Mouse (Mus musculus) limb, embryonic 14.5 days (tissue): ENCODE results near the gene Spen. TPM values are rescaled to one million over a fixed set of nuclear protein-coding genes. Genes with fewer than 3 reads are reported as not detected.

Experiments
- ATAC-seq: fragments of 200-750 bp; cut with Nextera tagmentation; 2 replicates; pipeline ENCODE4 v1.8.0; 2017; ENCODE audit warnings: low read depth, moderate number of reproducible peaks, moderate TSS enrichment; ENCODE audit not compliant: low FRiP score
- DNase-seq: peaks from one replicate; pipeline ENCODE4 v3.0.0-alpha.2; 2015; ENCODE audit warnings: low spot score
- H3K27ac ChIP-seq: fragments of 300-500 bp; sonication (generic); replicated peaks from 2 replicates; pipeline ENCODE4 v1.5.1; 2014; ENCODE audit warnings: low read depth, mild to moderate bottlenecking, low read length, moderate library complexity, mixed read lengths
- H3K27me3 ChIP-seq: fragments of 300-500 bp; sonication (generic); 2 replicates; pipeline ENCODE4 v1.6.1; 2014; ENCODE audit warnings: low read length, mixed read lengths; ENCODE audit not compliant: control insufficient read depth, insufficient read depth
- H3K36me3 ChIP-seq: fragments of 300-500 bp; sonication (generic); 2 replicates; pipeline ENCODE4 v1.6.1; 2014; ENCODE audit warnings: mild to moderate bottlenecking, low read length, moderate library complexity, mixed read lengths; ENCODE audit not compliant: control insufficient read depth, insufficient read depth
- H3K4me1 ChIP-seq: fragments of 300-500 bp; sonication (generic); 2 replicates; pipeline ENCODE4 v1.6.1; 2014; ENCODE audit warnings: antibody characterized with exemption, low read length, mixed read lengths; ENCODE audit not compliant: control insufficient read depth, insufficient read depth
- H3K4me2 ChIP-seq: fragments of 300-500 bp; sonication (generic); replicated peaks from 2 replicates; pipeline ENCODE4 v1.6.1; 2014; ENCODE audit warnings: low read depth, mild to moderate bottlenecking, low read length, moderate library complexity; ENCODE audit not compliant: severe bottlenecking
- H3K4me3 ChIP-seq: fragments of 300-500 bp; sonication (generic); replicated peaks from 2 replicates; pipeline ENCODE4 v1.5.1; 2014; ENCODE audit warnings: low read length
- H3K9ac ChIP-seq: fragments of 300-500 bp; sonication (generic); 2 replicates; pipeline ENCODE4 v1.6.1; 2014; ENCODE audit warnings: mild to moderate bottlenecking, low read depth, low read length, moderate library complexity; ENCODE audit not compliant: severe bottlenecking
- H3K9me3 ChIP-seq: fragments of 300-500 bp; sonication (generic); 2 replicates; pipeline ENCODE4 v1.6.1; 2016; ENCODE audit warnings: low read length; ENCODE audit not compliant: control insufficient read depth
- POLR2A ChIP-seq: fragments of 200-500 bp; IDR thresholded peaks from 2 replicates; pipeline ENCODE4 v1.8.0; 2012; ENCODE audit warnings: inconsistent platforms, mild to moderate bottlenecking, moderate library complexity, borderline replicate concordance; ENCODE audit not compliant: insufficient read depth, insufficient read length; ENCODE audit errors: extremely low read depth
- WGBS: fragments of 180-500 bp; shearing (Covaris S2); extraction: QIAGEN DNeasy Blood & Tissue Kit; methylation state at CpG from one replicate; pipeline ENCODE4 v1.1.7; 2014; 5-methylcytosine and 5-hydroxymethylcytosine counted together
- polyA plus RNA-seq, 2 experiments: library from polyadenylated mRNA; depleted of rRNA in 1 of 2; stranded (reverse) in 1 of 2; unstranded in 1 of 2; fragments of >200 nt; fragmentation: Nextera tagmentation in 1 of 2; extraction: Ambion mirVana in 1 of 2; gene quantifications; 2 replicates each; pipeline versions ENCODE4 v1.2.1 to v1.2.3; 2012 to 2014

The Spen gene
- polyA plus RNA-seq, 2 experiments = 13.1 to 15.9 TPM

DNA sequence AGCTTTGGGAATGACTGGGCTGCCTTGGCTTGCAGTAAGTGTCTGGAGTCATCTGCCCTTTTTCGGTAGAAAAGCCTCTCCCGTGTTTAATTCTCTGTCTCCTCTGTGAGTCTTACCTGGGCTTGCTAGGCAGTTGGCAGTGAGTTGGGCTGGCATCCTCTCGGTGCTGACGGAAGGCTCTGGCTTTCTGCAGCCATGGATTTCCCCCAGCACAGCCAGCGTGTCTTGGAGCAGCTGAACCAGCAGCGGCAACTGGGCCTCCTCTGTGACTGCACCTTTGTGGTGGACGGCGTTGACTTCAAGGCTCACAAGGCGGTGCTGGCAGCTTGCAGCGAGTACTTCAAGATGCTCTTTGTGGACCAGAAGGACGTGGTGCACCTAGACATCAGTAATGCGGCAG is 76.8 kb downstream of the Spen start:
- ATAC-seq = no peak
- H3K27ac ChIP-seq = no peak overlapping the region
- no peak overlapping the region for H3K9ac ChIP-seq
- no peak overlapping the region for H3K4me3 ChIP-seq
- H3K27me3 ChIP-seq = no peaks in the 10 kb centered on the region
- 93% methylated on average over 12 of the region's 12 CpGs for WGBS
- H3K4me1 ChIP-seq = 0 out of 2 replicates have a peak, but pooled peaks cover 4% of the 10 kb centered on the region
- no peak for TF ChIP-seq POLR2A
- DNase-seq = no peak
- no peaks in the 10 kb centered on the region for H3K9me3 ChIP-seq
- H3K4me2 ChIP-seq = no peak overlapping the region
- peaks cover 67% of the 10 kb centered on the region for H3K36me3 ChIP-seq

DNA sequence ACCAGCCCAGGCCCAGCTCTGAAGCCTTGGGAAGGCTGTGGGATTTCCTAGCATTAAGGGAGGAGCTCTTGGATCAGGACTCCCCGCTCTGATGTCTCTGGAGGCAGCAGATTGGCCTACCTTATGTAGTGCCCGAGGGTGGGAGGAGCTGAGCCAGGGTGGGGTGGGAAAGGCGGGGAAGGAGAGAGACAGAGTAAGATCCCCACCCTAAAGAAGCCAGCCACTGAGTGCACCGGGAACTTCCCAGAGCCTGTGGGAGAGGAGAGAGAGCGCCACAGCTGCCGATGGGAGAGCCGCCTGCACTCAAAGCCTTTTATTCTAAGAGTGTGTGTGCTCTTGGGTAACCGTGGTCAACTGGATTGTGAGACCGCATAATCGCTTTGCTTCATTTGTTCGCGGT is 77.3 kb downstream of the Spen start:
- Histone ChIP-seq H3K4me2 (no peak overlapping the region), H3K27me3 (no peaks in the 10 kb centered on the region), H3K9ac (no peak overlapping the region), H3K36me3 (peaks cover 65% of the 10 kb centered on the region), H3K27ac (no peak overlapping the region), H3K4me3 (no peak overlapping the region), H3K9me3 (no peaks in the 10 kb centered on the region), H3K4me1 (0 out of 2 replicates have a peak, but pooled peaks cover 4% of the 10 kb centered on the region)
- ATAC-seq = no peak
- 68% methylated on average over 12 of the region's 12 CpGs for WGBS
- TF ChIP-seq POLR2A = no peak
- no peak for DNase-seq

DNA sequence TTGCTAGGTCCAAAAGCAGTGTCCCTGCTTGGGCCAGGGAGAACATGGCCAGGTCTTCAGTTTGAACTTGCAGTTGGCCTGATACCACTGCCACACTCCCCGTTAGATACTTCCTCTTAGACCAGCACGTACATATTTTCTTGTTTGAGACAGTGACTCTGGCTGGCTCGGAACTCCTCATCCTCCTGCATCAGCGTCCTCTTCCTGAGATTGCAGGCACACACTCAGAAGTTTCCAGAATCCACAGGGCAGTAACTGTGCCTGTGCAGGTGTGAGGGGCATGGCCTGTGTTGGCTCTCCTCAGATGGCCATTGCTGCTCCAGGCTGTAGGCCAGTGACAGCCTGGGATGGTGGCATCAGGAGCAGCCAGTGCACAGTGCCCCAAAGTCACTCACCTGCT is 77.9 kb downstream of the Spen start:
- WGBS = 92% methylated on average over 4 of the region's 4 CpGs
- no peak overlapping the region for H3K4me2 ChIP-seq

DNA sequence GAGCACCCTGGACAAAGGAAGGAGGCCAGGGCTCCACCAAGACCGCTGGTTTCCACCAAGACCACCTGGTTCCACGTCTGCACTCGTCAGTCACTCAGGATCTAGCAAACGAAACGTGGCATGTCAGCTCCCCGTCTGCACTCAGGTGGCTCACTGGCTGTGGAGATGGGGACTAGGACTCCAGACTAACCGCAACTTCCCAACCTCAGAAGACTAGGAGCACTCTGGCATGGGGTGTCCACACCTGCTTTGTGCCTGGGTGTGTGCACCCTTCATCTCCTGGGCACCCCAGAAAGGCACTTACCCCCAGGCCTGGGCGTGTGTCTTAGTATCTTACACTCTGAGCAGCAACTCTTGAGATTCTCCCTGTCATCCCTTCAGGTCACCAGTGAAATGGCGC is 78.6 kb downstream of the Spen start:
- H3K4me3 ChIP-seq = no peak overlapping the region
- ATAC-seq (no peak), DNase-seq (no peak)
- peaks cover 52% of the 10 kb centered on the region for H3K36me3 ChIP-seq
- TF ChIP-seq POLR2A = no peak
- 0 out of 2 replicates have a peak, but pooled peaks cover 4% of the 10 kb centered on the region for H3K4me1 ChIP-seq
- no peaks in the 10 kb centered on the region for H3K9me3 ChIP-seq
- no peak overlapping the region for H3K4me2 ChIP-seq
- H3K9ac ChIP-seq = no peak overlapping the region
- H3K27me3 ChIP-seq = no peaks in the 10 kb centered on the region
- WGBS = 81% methylated on average over 9 of the region's 9 CpGs
- no peak overlapping the region for H3K27ac ChIP-seq

More for the DNA sequence above, 77.9 kb downstream of the Spen start:
- no peak for ATAC-seq
- Histone ChIP-seq H3K27ac (no peak overlapping the region), H3K36me3 (peaks cover 59% of the 10 kb centered on the region), H3K27me3 (no peaks in the 10 kb centered on the region), H3K9ac (no peak overlapping the region), H3K4me1 (0 out of 2 replicates have a peak, but pooled peaks cover 4% of the 10 kb centered on the region), H3K9me3 (no peaks in the 10 kb centered on the region), H3K4me3 (no peak overlapping the region)
- DNase-seq = no peak
- no peak for TF ChIP-seq POLR2A

DNA sequence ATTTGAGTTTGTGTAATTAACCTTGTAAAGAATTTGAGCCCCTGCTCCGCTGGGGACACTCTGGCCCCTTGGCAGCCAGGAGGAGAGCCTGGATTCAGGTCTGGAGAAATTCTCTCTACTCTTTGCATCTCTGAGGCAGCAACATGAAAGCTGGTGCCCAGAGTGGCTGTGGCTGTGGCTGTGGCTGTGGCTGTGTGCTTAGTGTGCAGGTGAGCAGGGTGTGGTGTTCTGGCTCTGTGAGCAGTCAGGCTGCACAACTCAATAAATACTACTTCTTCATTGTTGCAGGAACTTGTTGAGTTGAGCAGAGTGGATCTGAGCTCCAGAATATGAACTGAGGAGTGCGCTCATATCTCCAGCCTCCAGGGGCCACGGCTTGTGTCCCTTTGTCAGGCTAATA is 79.5 kb downstream of the Spen start:
- no peak for ATAC-seq
- Histone ChIP-seq H3K4me3 (no peak overlapping the region), H3K9ac (no peak overlapping the region)

DNA sequence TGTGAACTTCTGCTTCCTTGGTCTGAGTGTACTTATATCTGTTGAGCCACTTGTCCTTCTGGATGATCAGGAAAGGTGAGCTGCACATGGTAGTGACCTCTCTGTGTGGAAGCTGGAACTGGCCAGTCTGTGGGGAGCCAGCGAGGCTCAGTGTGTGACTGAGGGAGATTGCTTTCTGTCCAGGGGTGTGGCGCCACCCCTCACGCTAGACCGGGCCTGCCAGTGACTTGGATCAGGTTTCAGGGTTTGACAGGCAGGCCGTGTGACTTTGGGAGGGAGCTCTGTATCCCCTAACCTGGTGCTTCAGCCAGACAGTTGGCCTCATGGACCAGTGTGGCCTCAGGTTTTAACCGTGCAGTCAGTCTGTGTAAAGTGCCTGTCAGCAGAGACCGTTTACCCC is 80.2 kb downstream of the Spen start:
- Histone ChIP-seq H3K4me3 (no peak overlapping the region), H3K9me3 (no peaks in the 10 kb centered on the region), H3K4me1 (0 out of 2 replicates have a peak, but pooled peaks cover 4% of the 10 kb centered on the region), H3K4me2 (no peak overlapping the region), H3K36me3 (peaks cover 39% of the 10 kb centered on the region), H3K9ac (0 out of 2 replicates have a peak overlapping the region, but pooled peaks have one; percentile 13), H3K27ac (0 out of 2 replicates have a peak overlapping the region, but pooled peaks have one; percentile 21), H3K27me3 (no peaks in the 10 kb centered on the region)
- no peak for DNase-seq
- WGBS = 9% methylated on average over 7 of the region's 7 CpGs
- no peak for TF ChIP-seq POLR2A
- ATAC-seq = peak; percentile 45; the same call in 1 of the 2 replicates

More for the DNA sequence above, 79.5 kb downstream of the Spen start:
- TF ChIP-seq POLR2A = no peak
- H3K4me1 ChIP-seq = 0 out of 2 replicates have a peak, but pooled peaks cover 4% of the 10 kb centered on the region
- DNase-seq = no peak
- H3K36me3 ChIP-seq = peaks cover 43% of the 10 kb centered on the region
- 67% methylated on average over 3 of the region's 3 CpGs for WGBS
- H3K4me2 ChIP-seq = no peak overlapping the region
- H3K27ac ChIP-seq = no peak overlapping the region; the same call in 1 of the 2 replicates
- H3K9me3 ChIP-seq = no peaks in the 10 kb centered on the region
- no peaks in the 10 kb centered on the region for H3K27me3 ChIP-seq
